Mouse (Mus musculus): Measurements from ENCODE around the gene Cdc37l1. TPM values are rescaled to one million over a fixed set of nuclear protein-coding genes. Genes with fewer than 3 reads are reported as not detected.

Cdc37l1 gene
- total RNA-seq, 1 experiment, result 46.8 TPM

DNA sequence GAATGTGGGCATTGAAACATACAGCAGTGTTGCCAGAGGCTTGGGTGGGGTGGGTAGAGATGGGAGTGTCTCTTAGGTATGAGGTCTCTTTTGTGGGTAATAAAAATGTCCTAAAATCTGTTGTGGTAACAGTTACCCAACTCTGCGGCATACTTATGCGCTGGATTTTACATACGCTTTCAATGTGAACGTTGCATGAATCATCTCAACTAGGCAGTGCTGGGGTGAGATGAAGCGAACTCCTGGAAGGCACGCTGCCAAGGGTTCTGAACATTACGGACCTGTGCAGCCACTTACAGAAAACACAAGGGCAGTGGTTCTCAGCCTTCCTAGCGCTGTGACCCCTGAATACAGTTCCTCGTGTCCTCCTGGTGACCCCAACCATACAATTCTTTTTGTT, 52.5 kb downstream of the Cdc37l1 start:
- no peaks in the 10 kb centered on the region for H3K36me3 ChIP-seq (ENCODE audit: control insufficient read depth, insufficient read depth, low read length, poor library complexity, severe bottlenecking)
- in situ Hi-C loops (cut with MboI; ENCODE audit: low sequenced_read_pairs in 2 of 2, unreplicated experiment in 2 of 2), result no loop called here
- no peak overlapping the region for H3K27ac ChIP-seq (ENCODE audit: insufficient read depth, low read depth, low read length, poor library complexity, severe bottlenecking)
- H3K9me3 ChIP-seq (ENCODE audit: control insufficient read depth, insufficient read depth, low read depth, low read length), result no peaks in the 10 kb centered on the region
- TF ChIP-seq ZC3H11A (IDR thresholded peaks at IDR 0.05; ENCODE audit: borderline replicate concordance, low read depth, low read length) (no peak), HCFC1 (IDR thresholded peaks at IDR 0.05; ENCODE audit: borderline replicate concordance, insufficient read depth, low read length) (no peak), ZNF384 (IDR thresholded peaks at IDR 0.05; ENCODE audit: low read depth, low read length) (no peak)
- H3K4me3 ChIP-seq (ENCODE audit: insufficient read depth in 1 of 2, low read depth in 1 of 2, low read length in 2 of 2, poor library complexity in 1 of 2, severe bottlenecking in 1 of 2), result no peak overlapping the region
- no peak for DNase-seq (ENCODE audit: low read depth, low spot score)
- H3K4me1 ChIP-seq (ENCODE audit: control insufficient read depth in 2 of 2, insufficient read depth in 2 of 2, low read length in 2 of 2, poor library complexity in 1 of 2), result peaks cover 0 to 3% of the 10 kb centered on the region in 2 experiments; a peak in 2 of 4 replicates
- H3K9ac ChIP-seq (ENCODE audit: insufficient read depth, low read depth, low read length, poor library complexity, severe bottlenecking), result no peak overlapping the region

DNA sequence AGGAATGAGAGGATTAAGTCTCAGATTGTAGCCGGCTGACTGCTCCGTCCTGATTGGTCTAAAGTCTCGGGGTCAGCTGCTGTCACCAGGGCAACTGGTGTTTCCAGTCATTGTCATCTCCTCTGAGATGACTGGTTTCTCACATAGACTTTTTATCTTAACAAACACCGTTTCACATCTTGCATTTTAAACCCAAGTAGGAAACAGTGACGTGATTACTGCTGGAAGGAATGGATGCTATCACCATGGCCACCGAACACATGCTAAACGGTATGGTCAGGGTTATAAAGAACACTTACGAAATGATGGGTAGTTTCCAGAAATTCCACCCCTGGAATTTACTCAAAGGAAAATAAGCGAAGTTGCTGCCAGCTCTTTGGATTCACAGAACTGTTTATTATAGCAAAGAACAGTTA, 54.2 kb downstream of the Cdc37l1 start:
- in situ Hi-C loops (cut with MboI; ENCODE audit: low sequenced_read_pairs in 2 of 2, unreplicated experiment in 2 of 2), result no loop called here
- H3K27ac ChIP-seq (ENCODE audit: insufficient read depth, low read depth, low read length, poor library complexity, severe bottlenecking), result no peak overlapping the region
- peaks cover 0 to 3% of the 10 kb centered on the region in 2 experiments; a peak in 2 of 4 replicates for H3K4me1 ChIP-seq (ENCODE audit: control insufficient read depth in 2 of 2, insufficient read depth in 2 of 2, low read length in 2 of 2, poor library complexity in 1 of 2)
- H3K9me3 ChIP-seq (ENCODE audit: control insufficient read depth, insufficient read depth, low read depth, low read length), result no peaks in the 10 kb centered on the region
- TF ChIP-seq ZC3H11A (IDR thresholded peaks at IDR 0.05; ENCODE audit: borderline replicate concordance, low read depth, low read length) (no peak), CHD2 (IDR thresholded peaks at IDR 0.05; ENCODE audit: low read depth, low read length) (no peak), MAFK (IDR thresholded peaks at IDR 0.05; ENCODE audit: insufficient read depth, low read depth, low read length) (no peak), ZNF384 (IDR thresholded peaks at IDR 0.05; ENCODE audit: low read depth, low read length) (no peak), HCFC1 (IDR thresholded peaks at IDR 0.05; ENCODE audit: borderline replicate concordance, insufficient read depth, low read length) (no peak)
- no peak overlapping the region for H3K4me3 ChIP-seq (ENCODE audit: insufficient read depth in 1 of 2, low read depth in 1 of 2, low read length in 2 of 2, poor library complexity in 1 of 2, severe bottlenecking in 1 of 2)
- H3K36me3 ChIP-seq (ENCODE audit: control insufficient read depth, insufficient read depth, low read length, poor library complexity, severe bottlenecking), result no peaks in the 10 kb centered on the region
- H3K9ac ChIP-seq (ENCODE audit: insufficient read depth, low read depth, low read length, poor library complexity, severe bottlenecking), result no peak overlapping the region
- no peak for DNase-seq (ENCODE audit: low read depth, low spot score)

DNA sequence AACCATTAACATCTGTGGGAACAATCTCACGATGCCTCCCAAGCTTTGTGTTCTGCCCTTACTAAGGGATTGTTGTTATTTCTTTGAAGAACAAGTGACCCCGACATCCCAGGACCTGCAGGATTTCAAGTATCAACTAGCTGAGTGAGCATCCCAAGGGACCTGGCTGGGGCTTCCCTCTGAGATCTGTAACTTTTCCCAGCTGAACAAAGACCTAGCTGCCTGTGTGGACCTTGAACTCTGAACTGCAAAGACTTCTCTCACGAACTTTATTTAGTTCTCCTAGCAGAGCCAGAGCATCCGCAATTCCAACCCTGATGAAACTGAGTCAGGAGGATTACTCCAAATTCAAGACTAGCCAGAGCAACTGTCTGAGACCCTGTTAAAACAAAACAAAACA, 55.2 kb downstream of the Cdc37l1 start:
- in situ Hi-C loops (cut with MboI; ENCODE audit: low sequenced_read_pairs in 2 of 2, unreplicated experiment in 2 of 2), result no loop called here
- Histone ChIP-seq H3K4me3 (ENCODE audit: insufficient read depth in 1 of 2, low read depth in 1 of 2, low read length in 2 of 2, poor library complexity in 1 of 2, severe bottlenecking in 1 of 2) (no peak overlapping the region), H3K4me1 (ENCODE audit: control insufficient read depth in 2 of 2, insufficient read depth in 2 of 2, low read length in 2 of 2, poor library complexity in 1 of 2) (peaks cover under 1 to 5% of the 10 kb centered on the region in 2 experiments; a peak in 3 of 4 replicates), H3K9me3 (ENCODE audit: control insufficient read depth, insufficient read depth, low read depth, low read length) (no peaks in the 10 kb centered on the region), H3K27ac (ENCODE audit: insufficient read depth, low read depth, low read length, poor library complexity, severe bottlenecking) (no peak overlapping the region), H3K9ac (ENCODE audit: insufficient read depth, low read depth, low read length, poor library complexity, severe bottlenecking) (no peak overlapping the region), H3K36me3 (ENCODE audit: control insufficient read depth, insufficient read depth, low read length, poor library complexity, severe bottlenecking) (no peaks in the 10 kb centered on the region)
- DNase-seq (ENCODE audit: low read depth, low spot score), result no peak
- no peak for TF ChIP-seq CHD2 (IDR thresholded peaks at IDR 0.05; ENCODE audit: low read depth, low read length)

DNA sequence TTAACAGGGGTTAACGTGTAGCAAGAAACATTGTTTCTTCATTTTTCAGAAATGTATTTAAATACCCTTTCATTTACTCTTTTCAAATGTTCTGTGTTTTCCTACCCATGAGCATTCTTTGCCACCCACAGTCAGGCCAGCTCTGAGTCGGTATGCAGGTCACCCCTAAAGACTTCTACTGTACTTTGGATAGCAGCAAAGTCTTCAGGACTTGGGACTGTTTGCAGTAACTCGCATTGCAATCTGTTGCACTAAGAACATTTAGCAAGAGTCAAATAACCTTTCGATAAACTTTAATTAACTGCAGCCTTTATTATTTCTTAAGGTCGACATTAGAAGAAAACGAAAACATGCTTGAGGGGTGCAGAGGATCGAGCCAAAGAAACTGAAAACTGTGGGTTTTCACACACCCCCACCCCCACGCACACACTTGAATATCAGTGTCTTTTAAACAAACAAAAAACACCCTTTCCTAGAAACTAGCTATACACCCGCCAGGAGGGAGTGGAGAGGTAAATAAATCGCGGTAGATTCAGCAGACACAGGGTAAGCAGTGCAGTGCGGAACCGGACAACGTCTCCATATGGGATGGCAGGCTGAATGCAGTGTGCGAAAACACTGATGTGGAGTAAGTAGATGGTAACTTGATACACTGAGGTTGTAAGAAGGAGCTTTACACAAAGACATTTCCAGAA, 56.0 kb downstream of the Cdc37l1 start:
- no peak for DNase-seq (ENCODE audit: low read depth, low spot score)
- Histone ChIP-seq H3K36me3 (ENCODE audit: control insufficient read depth, insufficient read depth, low read length, poor library complexity, severe bottlenecking) (no peaks in the 10 kb centered on the region), H3K27ac (ENCODE audit: insufficient read depth, low read depth, low read length, poor library complexity, severe bottlenecking) (no peak overlapping the region)

DNA sequence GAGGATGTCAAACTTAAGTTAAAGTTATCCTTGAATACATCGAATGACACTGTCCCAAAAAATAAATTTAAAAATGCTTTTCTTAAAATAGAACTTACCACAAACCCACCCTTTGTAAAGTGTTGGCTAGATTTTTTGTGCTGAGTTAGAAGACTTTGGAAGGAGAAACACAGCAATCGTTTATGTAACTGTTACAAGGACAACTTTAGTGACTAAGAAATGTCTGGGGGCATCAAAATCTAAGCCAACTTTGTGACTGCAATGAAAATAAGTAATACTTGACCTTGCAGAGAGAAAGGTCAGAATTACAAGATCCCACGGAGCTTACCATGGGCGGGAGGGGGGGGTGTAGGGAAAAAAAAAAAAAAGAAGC, 56.8 kb downstream of the Cdc37l1 start:
- DNase-seq (ENCODE audit: low read depth, low spot score), result no peak

More for the DNA sequence above, 56.0 kb downstream of the Cdc37l1 start:
- TF ChIP-seq ZC3H11A (IDR thresholded peaks at IDR 0.05; ENCODE audit: borderline replicate concordance, low read depth, low read length), result no peak
- TF ChIP-seq CHD2 (IDR thresholded peaks at IDR 0.05; ENCODE audit: low read depth, low read length), result no peak
- no peak for TF ChIP-seq HCFC1 (IDR thresholded peaks at IDR 0.05; ENCODE audit: borderline replicate concordance, insufficient read depth, low read length)
- TF ChIP-seq ZNF384 (IDR thresholded peaks at IDR 0.05; ENCODE audit: low read depth, low read length), result no peak
- TF ChIP-seq MAFK (IDR thresholded peaks at IDR 0.05; ENCODE audit: insufficient read depth, low read depth, low read length), result no peak
- no peak overlapping the region for H3K9ac ChIP-seq (ENCODE audit: insufficient read depth, low read depth, low read length, poor library complexity, severe bottlenecking)
- 0 out of 4 replicates have a peak overlapping the region, but pooled peaks of 1 of the 2 experiments have one; percentile 7 for H3K4me3 ChIP-seq (ENCODE audit: insufficient read depth in 1 of 2, low read depth in 1 of 2, low read length in 2 of 2, poor library complexity in 1 of 2, severe bottlenecking in 1 of 2)
- no peaks in the 10 kb centered on the region for H3K9me3 ChIP-seq (ENCODE audit: control insufficient read depth, insufficient read depth, low read depth, low read length)
- peaks cover 2 to 9% of the 10 kb centered on the region in 2 experiments; a peak in 3 of 4 replicates for H3K4me1 ChIP-seq (ENCODE audit: control insufficient read depth in 2 of 2, insufficient read depth in 2 of 2, low read length in 2 of 2, poor library complexity in 1 of 2)
- in situ Hi-C loops (cut with MboI; ENCODE audit: low sequenced_read_pairs in 2 of 2, unreplicated experiment in 2 of 2), result no loop called here

More for the DNA sequence above, 56.8 kb downstream of the Cdc37l1 start:
- Histone ChIP-seq H3K4me3 (ENCODE audit: insufficient read depth in 1 of 2, low read depth in 1 of 2, low read length in 2 of 2, poor library complexity in 1 of 2, severe bottlenecking in 1 of 2) (peak overlapping the region; percentile 90 to 92), H3K27ac (ENCODE audit: insufficient read depth, low read depth, low read length, poor library complexity, severe bottlenecking) (no peak overlapping the region), H3K9me3 (ENCODE audit: control insufficient read depth, insufficient read depth, low read depth, low read length) (no peaks in the 10 kb centered on the region), H3K4me1 (ENCODE audit: control insufficient read depth in 2 of 2, insufficient read depth in 2 of 2, low read length in 2 of 2, poor library complexity in 1 of 2) (peaks cover 2 to 9% of the 10 kb centered on the region in 2 experiments; a peak in 3 of 4 replicates), H3K36me3 (ENCODE audit: control insufficient read depth, insufficient read depth, low read length, poor library complexity, severe bottlenecking) (no peaks in the 10 kb centered on the region), H3K9ac (ENCODE audit: insufficient read depth, low read depth, low read length, poor library complexity, severe bottlenecking) (peak overlapping the region; percentile 80; the same call in 1 of the 2 replicates)
- in situ Hi-C loops (cut with MboI; ENCODE audit: low sequenced_read_pairs in 2 of 2, unreplicated experiment in 2 of 2), result no loop called here
- TF ChIP-seq ZNF384 (IDR thresholded peaks at IDR 0.05; ENCODE audit: low read depth, low read length) (no peak; the same call in 1 of the 2 replicates), CHD2 (IDR thresholded peaks at IDR 0.05; ENCODE audit: low read depth, low read length) (no peak), ZC3H11A (IDR thresholded peaks at IDR 0.05; ENCODE audit: borderline replicate concordance, low read depth, low read length) (no peak), MAFK (IDR thresholded peaks at IDR 0.05; ENCODE audit: insufficient read depth, low read depth, low read length) (no peak), HCFC1 (IDR thresholded peaks at IDR 0.05; ENCODE audit: borderline replicate concordance, insufficient read depth, low read length) (no peak)

All from ES-E14 (cell line).